Mouse (Mus musculus) kidney, embryonic 14.5 days (tissue): ENCODE results near the gene Ceacam9. TPM values are rescaled to one million over a fixed set of nuclear protein-coding genes. Genes with fewer than 3 reads are reported as not detected.

Experiments
- ATAC-seq: fragments of 200-750 bp; cut with Nextera tagmentation; 2 replicates; pipeline ENCODE4 v1.8.0; 2017; ENCODE audit warnings: moderate number of reproducible peaks, mild to moderate bottlenecking, moderate TSS enrichment, moderate library complexity; ENCODE audit not compliant: low FRiP score, low TSS enrichment
- H3K27ac ChIP-seq: fragments of 300-500 bp; sonication (generic); 2 replicates; pipeline ENCODE4 v1.5.1; 2014; ENCODE audit warnings: low read depth, mild to moderate bottlenecking, low read length, moderate library complexity, mixed read lengths
- H3K27me3 ChIP-seq: fragments of 300-500 bp; sonication (generic); 2 replicates; pipeline ENCODE4 v1.6.1; 2014; ENCODE audit warnings: mild to moderate bottlenecking, low read length; ENCODE audit not compliant: control insufficient read depth, insufficient read depth
- H3K36me3 ChIP-seq: fragments of 300-500 bp; sonication (generic); 2 replicates; pipeline ENCODE4 v1.6.1; 2014; ENCODE audit warnings: low read length, mixed read lengths; ENCODE audit not compliant: control insufficient read depth, insufficient read depth
- H3K4me1 ChIP-seq: fragments of 300-500 bp; sonication (generic); 2 replicates; pipeline ENCODE4 v1.6.1; 2014; ENCODE audit warnings: low read length, mixed read lengths; ENCODE audit not compliant: control insufficient read depth, insufficient read depth
- H3K4me2 ChIP-seq: fragments of 300-500 bp; sonication (generic); replicated peaks from 2 replicates; pipeline ENCODE4 v1.6.1; 2014; ENCODE audit warnings: low read depth, mild to moderate bottlenecking, low read length
- H3K4me3 ChIP-seq: fragments of 300-500 bp; sonication (generic); 2 replicates; pipeline ENCODE4 v1.5.1; 2014; ENCODE audit warnings: mild to moderate bottlenecking, low read length
- H3K9ac ChIP-seq: fragments of 300-500 bp; sonication (generic); 2 replicates; pipeline ENCODE4 v1.6.1; 2014; ENCODE audit warnings: low read depth, mild to moderate bottlenecking, low read length, moderate library complexity
- H3K9me3 ChIP-seq: fragments of 300-500 bp; sonication (generic); 2 replicates; pipeline ENCODE4 v1.6.1; 2016; ENCODE audit warnings: low read length; ENCODE audit not compliant: control insufficient read depth
- WGBS: fragments of 180-500 bp; shearing (Covaris S2); extraction: QIAGEN DNeasy Blood & Tissue Kit; methylation state at CpG from one replicate; pipeline ENCODE4 v1.1.7; 2014; 5-methylcytosine and 5-hydroxymethylcytosine counted together
- polyA plus RNA-seq: library from polyadenylated mRNA; unstranded; fragments of >200 nt; fragmentation: Nextera tagmentation; extraction: Ambion mirVana; gene quantifications from 2 replicates; pipeline ENCODE4 v1.2.1, GENCODE M21; 2014

Gene Ceacam9
- polyA plus RNA-seq, 1 experiment from 2014 or later = not detected

- no peak for ATAC-seq
Observed at GRCm38 (mm10) chr7:16731893-16732422, 10.2 kb downstream of the Ceacam9 start.

GRCm38 (mm10) chr7:16737606-16738072 is 15.9 kb downstream of the Ceacam9 start:
- peak; percentile 18; the same call in 1 of the 2 replicates for ATAC-seq
- Histone ChIP-seq H3K4me3 (peak overlapping the region; percentile 94), H3K27ac (no peak overlapping the region), H3K36me3 (no peaks in the 10 kb centered on the region), H3K27me3 (no peaks in the 10 kb centered on the region), H3K9me3 (no peaks in the 10 kb centered on the region), H3K4me2 (peak overlapping the region; percentile 86), H3K4me1 (peaks cover 8% of the 10 kb centered on the region), H3K9ac (no peak overlapping the region)
- whole genome bisulfite sequencing = 42% methylated on average over 10 of the region's 10 CpGs

More at GRCm38 (mm10) chr7:16731893-16732422, 10.2 kb downstream of the Ceacam9 start:
- WGBS = 13% methylated on average over 7 of the region's 7 CpGs
- H3K9me3 ChIP-seq = no peaks in the 10 kb centered on the region
- no peaks in the 10 kb centered on the region for H3K36me3 ChIP-seq
- no peak overlapping the region for H3K4me3 ChIP-seq
- H3K4me1 ChIP-seq = peaks cover 12% of the 10 kb centered on the region
- H3K27ac ChIP-seq = no peak overlapping the region; the same call in 1 of the 2 replicates
- H3K27me3 ChIP-seq = no peaks in the 10 kb centered on the region
- no peak overlapping the region for H3K9ac ChIP-seq
- no peak overlapping the region for H3K4me2 ChIP-seq

- Histone ChIP-seq H3K9ac (peak within 1 kb of the TSS; percentile 85), H3K4me1 (peaks cover 8% of the 10 kb centered on the region), H3K27me3 (no peaks in the 10 kb centered on the region), H3K9me3 (no peaks in the 10 kb centered on the region), H3K27ac (no peak within 1 kb of the TSS), H3K4me2 (peak within 1 kb of the TSS; percentile 86), H3K4me3 (peak within 1 kb of the TSS; percentile 94), H3K36me3 (peaks cover 2% of the 10 kb centered on the region; the same call in 1 of the 2 replicates)
- peak; percentile 97 for ATAC-seq
- WGBS = under 1% methylated on average over 34 of the region's 34 CpGs
Observed at GRCm38 (mm10) chr7:16738073-16738696, 16.5 kb downstream of the Ceacam9 start, which contains the start of gene Ap2s1. Gene Ap2s1 (plus strand): TSS chr7:16738410.

- ATAC-seq = no peak
Observed at GRCm38 (mm10) chr7:16739056-16739604, 17.4 kb downstream of the Ceacam9 start.

GRCm38 (mm10) chr7:16745373-16745772 is 23.6 kb downstream of the Ceacam9 start:
- no peaks in the 10 kb centered on the region for H3K4me1 ChIP-seq
- H3K9me3 ChIP-seq = no peaks in the 10 kb centered on the region
- H3K27ac ChIP-seq = no peak overlapping the region
- H3K4me3 ChIP-seq = no peak overlapping the region
- H3K4me2 ChIP-seq = no peak overlapping the region
- 90% methylated on average over 4 of the region's 4 CpGs for WGBS
- H3K27me3 ChIP-seq = no peaks in the 10 kb centered on the region
- no peak overlapping the region for H3K9ac ChIP-seq
- ATAC-seq = no peak
- H3K36me3 ChIP-seq = peaks cover 54% of the 10 kb centered on the region

More at GRCm38 (mm10) chr7:16739056-16739604, 17.4 kb downstream of the Ceacam9 start:
- peaks cover 8% of the 10 kb centered on the region for H3K4me1 ChIP-seq
- 55% methylated on average over 10 of the region's 10 CpGs for WGBS
- H3K36me3 ChIP-seq = peaks cover 11% of the 10 kb centered on the region; the same call in 1 of the 2 replicates
- peak overlapping the region; percentile 85 for H3K9ac ChIP-seq
- H3K4me3 ChIP-seq = peak overlapping the region; percentile 94
- no peaks in the 10 kb centered on the region for H3K27me3 ChIP-seq
- no peaks in the 10 kb centered on the region for H3K9me3 ChIP-seq
- peak overlapping the region; percentile 86 for H3K4me2 ChIP-seq
- no peak overlapping the region for H3K27ac ChIP-seq

- Histone ChIP-seq H3K9me3 (no peaks in the 10 kb centered on the region), H3K27me3 (no peaks in the 10 kb centered on the region), H3K4me3 (no peak overlapping the region), H3K27ac (no peak overlapping the region), H3K36me3 (peaks cover 54% of the 10 kb centered on the region), H3K4me2 (no peak overlapping the region), H3K9ac (no peak overlapping the region), H3K4me1 (no peaks in the 10 kb centered on the region)
- ATAC-seq = peak; percentile 65; the same call in 1 of the 2 replicates
- WGBS = 57% methylated on average over 3 of the region's 3 CpGs
Observed at GRCm38 (mm10) chr7:16746093-16746492, 24.4 kb downstream of the Ceacam9 start.

GRCm38 (mm10) chr7:16747656-16748055 is 25.9 kb downstream of the Ceacam9 start:
- H3K36me3 ChIP-seq = peaks cover 54% of the 10 kb centered on the region
- H3K27ac ChIP-seq = no peak overlapping the region
- no peak for ATAC-seq
- no peak overlapping the region for H3K9ac ChIP-seq
- no peak overlapping the region for H3K4me3 ChIP-seq
- 94% methylated on average over 6 of the region's 6 CpGs for WGBS
- H3K4me2 ChIP-seq = no peak overlapping the region
- no peaks in the 10 kb centered on the region for H3K27me3 ChIP-seq
- H3K9me3 ChIP-seq = no peaks in the 10 kb centered on the region
- H3K4me1 ChIP-seq = no peaks in the 10 kb centered on the region

GRCm38 (mm10) chr7:16752016-16752415 is 30.3 kb downstream of the Ceacam9 start:
- ATAC-seq = no peak
- Histone ChIP-seq H3K9me3 (no peaks in the 10 kb centered on the region), H3K4me3 (no peak overlapping the region), H3K36me3 (peaks cover 28% of the 10 kb centered on the region), H3K27ac (no peak overlapping the region), H3K27me3 (no peaks in the 10 kb centered on the region), H3K4me1 (no peaks in the 10 kb centered on the region), H3K4me2 (no peak overlapping the region), H3K9ac (no peak overlapping the region)
- 86% methylated on average over 12 of the region's 12 CpGs for WGBS
